Mouse (Mus musculus) limb, embryonic 12.5 days (tissue): Measurements from ENCODE around the gene Vil1. TPM values are rescaled to one million over a fixed set of nuclear protein-coding genes. Genes with fewer than 3 reads are reported as not detected.

Experiments used
- ATAC-seq: fragments of 200-750 bp; cut with Nextera tagmentation; 2 replicates; pipeline ENCODE4 v1.8.0; 2017; ENCODE audit warnings: low read depth, moderate TSS enrichment; ENCODE audit not compliant: insufficient number of reproducible peaks, insufficient read depth, low FRiP score, low TSS enrichment
- H3K27ac ChIP-seq: fragments of 300-500 bp; sonication (generic); 2 replicates; pipeline ENCODE4 v1.5.1; 2016; ENCODE audit warnings: mild to moderate bottlenecking, moderate library complexity
- H3K27me3 ChIP-seq: fragments of 300-500 bp; sonication (generic); 2 replicates; pipeline ENCODE4 v1.6.1; 2016; ENCODE audit warnings: mild to moderate bottlenecking, moderate library complexity
- H3K36me3 ChIP-seq: fragments of 300-500 bp; sonication (generic); 2 replicates; pipeline ENCODE4 v1.6.1; 2016; ENCODE audit warnings: mild to moderate bottlenecking, moderate library complexity
- H3K4me1 ChIP-seq: fragments of 300-500 bp; sonication (generic); replicated peaks from 2 replicates; pipeline ENCODE4 v1.6.1; 2016
- H3K4me2 ChIP-seq: fragments of 300-500 bp; sonication (generic); 2 replicates; pipeline ENCODE4 v1.6.1; 2016; ENCODE audit warnings: mild to moderate bottlenecking, moderate library complexity
- H3K4me3 ChIP-seq: fragments of 300-500 bp; sonication (generic); replicated peaks from 2 replicates; pipeline ENCODE4 v1.5.1; 2016; ENCODE audit warnings: mild to moderate bottlenecking
- H3K9ac ChIP-seq: fragments of 300-500 bp; sonication (generic); replicated peaks from 2 replicates; pipeline ENCODE4 v1.6.1; 2016; ENCODE audit warnings: mild to moderate bottlenecking, moderate library complexity
- H3K9me3 ChIP-seq: fragments of 300-500 bp; sonication (generic); 2 replicates; pipeline ENCODE4 v1.6.1; 2016; ENCODE audit warnings: mild to moderate bottlenecking, moderate library complexity
- WGBS: fragments of 180-500 bp; shearing (Covaris S2); methylation state at CpG from one replicate; pipeline ENCODE4 v1.1.7; 2016; 5-methylcytosine and 5-hydroxymethylcytosine counted together
- microRNA counts: library from miRNA; unstranded; fragments of <30 nt; microRNA quantifications from one replicate; lab custom pipeline; 2017
- microRNA-seq: library from miRNA; unstranded; fragments of <30 nt; microRNA quantifications from one replicate; pipeline ENCODE4, GENCODE M21; 2017
- polyA plus RNA-seq: library from polyadenylated mRNA; unstranded; fragments of >200 nt; fragmentation: Nextera tagmentation; extraction: Ambion mirVana; gene quantifications from 2 replicates; pipeline ENCODE4 v1.2.1, GENCODE M21; 2016

Gene Vil1
- polyA plus RNA-seq, 1 experiment from 2014 or later = 0.19 TPM

DNA sequence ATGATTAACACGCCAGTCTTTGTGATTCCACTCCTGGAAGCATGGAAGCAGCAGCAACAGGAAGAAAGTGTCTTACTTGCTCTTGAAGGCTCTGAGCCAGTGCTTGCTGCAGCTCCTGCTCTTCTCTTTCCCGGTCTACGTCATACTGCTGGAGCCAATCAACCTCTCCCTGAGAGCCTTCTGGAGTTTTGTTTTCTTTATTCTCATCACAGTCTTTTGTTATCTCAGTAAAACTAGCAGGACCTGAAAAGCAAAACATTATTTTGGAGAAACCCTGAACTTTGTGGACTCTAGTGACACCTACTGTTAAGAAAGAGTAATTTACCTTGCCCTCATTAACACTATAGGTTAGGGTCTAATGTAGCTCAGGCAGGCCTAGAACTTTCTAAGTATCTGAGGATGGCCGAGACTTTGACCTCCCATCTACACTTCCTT, 43.5 kb downstream of the Vil1 start:
- no peak for ATAC-seq
- Histone ChIP-seq H3K4me1 (no peaks in the 10 kb centered on the region), H3K9me3 (no peaks in the 10 kb centered on the region), H3K27ac (no peak overlapping the region), H3K27me3 (no peaks in the 10 kb centered on the region), H3K36me3 (peaks cover 88% of the 10 kb centered on the region), H3K4me2 (no peak overlapping the region), H3K4me3 (no peak overlapping the region), H3K9ac (no peak overlapping the region)
- WGBS = 76% methylated on average over 4 of the region's 4 CpGs

DNA sequence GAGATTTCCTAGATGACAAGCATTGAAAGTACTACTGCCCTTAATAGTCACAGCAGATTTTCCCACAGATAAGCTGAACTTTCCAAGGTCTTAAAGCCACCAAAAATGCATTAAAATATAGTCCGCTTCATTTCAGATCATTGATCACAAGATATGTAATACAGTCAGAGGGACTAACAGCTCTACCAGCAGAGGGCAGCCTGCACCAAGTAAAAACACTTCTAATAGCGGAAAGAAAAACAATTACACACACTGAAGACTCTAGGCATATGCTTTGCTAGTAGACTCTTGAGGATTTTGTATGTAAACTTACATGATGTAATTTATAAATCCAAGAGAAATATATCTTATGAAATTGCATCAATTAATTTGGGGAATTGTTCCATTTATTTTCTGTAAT, 51.1 kb downstream of the Vil1 start:
- Histone ChIP-seq H3K4me1 (no peaks in the 10 kb centered on the region), H3K4me3 (no peak overlapping the region), H3K27me3 (no peaks in the 10 kb centered on the region), H3K4me2 (no peak overlapping the region), H3K36me3 (peaks cover 72% of the 10 kb centered on the region), H3K27ac (no peak overlapping the region), H3K9ac (no peak overlapping the region), H3K9me3 (no peaks in the 10 kb centered on the region)
- 73% methylated on average over 2 of the region's 2 CpGs for WGBS
- ATAC-seq = no peak

MicroRNAs encoded within 50 kb of the gene (microRNA counts, 519-probe panel; counts per million panel counts)
- 4,240 counts per million, percentile 29 among the panel's probes with 10 or more counts for microRNA mmu-miR-26b (lab: Ali Mortazavi, UCI)

Small RNAs within 50 kb of the gene (microRNA-seq; reads per million reads assigned to microRNA genes)
- 25,495 reads per million, percentile 97 among the genes with 10 or more reads in this experiment for gene Mir26b

Other genes starting within 250 kb of the Vil1 start
- gene Cxcr1, start 214.7 kb upstream of the Vil1 start, polyA plus RNA-seq = not detected in 2 replicates
- 343 and 345 TPM in 2 replicates for gene Arpc2, start 173.3 kb upstream of the Vil1 start, polyA plus RNA-seq
- 0.19 TPM in 1 of 2 replicates, not detected in the other for gene Gpbar1, start 130.8 kb upstream of the Vil1 start, polyA plus RNA-seq
- gene Aamp, start 124.6 kb upstream of the Vil1 start, polyA plus RNA-seq = 202 and 212 TPM in 2 replicates
- 106 TPM in 2 replicates for gene Pnkd, start 124.4 kb upstream of the Vil1 start, polyA plus RNA-seq
- gene Tmbim1, start 103.8 kb upstream of the Vil1 start, polyA plus RNA-seq = 18.0 and 18.9 TPM in 2 replicates
- 1.5 and 1.6 TPM in 2 replicates for gene Catip, start 47.3 kb upstream of the Vil1 start, polyA plus RNA-seq
- 0.85 and 2.2 TPM in 2 replicates for gene Slc11a1, start 34.2 kb upstream of the Vil1 start, polyA plus RNA-seq
- gene Ctdsp1, start 17.9 kb upstream of the Vil1 start, polyA plus RNA-seq = 75.3 and 78.5 TPM in 2 replicates
- gene Cnot9, start 96.7 kb downstream of the Vil1 start, polyA plus RNA-seq = 82.6 and 84.5 TPM in 2 replicates
- 0.51 and 1.0 TPM in 2 replicates for gene Plcd4, start 133.5 kb downstream of the Vil1 start, polyA plus RNA-seq
- gene Usp37, start 134.9 kb downstream of the Vil1 start, polyA plus RNA-seq = 43.2 and 46.2 TPM in 2 replicates
- gene Zfp142, start 178.9 kb downstream of the Vil1 start, polyA plus RNA-seq = 8.3 and 11.3 TPM in 2 replicates
- 15.1 and 16.2 TPM in 2 replicates for gene Bcs1l, start 178.9 kb downstream of the Vil1 start, polyA plus RNA-seq
- 37.0 and 37.3 TPM in 2 replicates for gene Rnf25, start 192.0 kb downstream of the Vil1 start, polyA plus RNA-seq
- gene Stk36, start 192.1 kb downstream of the Vil1 start, polyA plus RNA-seq = 12.0 and 12.5 TPM in 2 replicates